Comparison of ENCODE assay signal across 11 mouse cellular contexts in genomic region chr1:67103476-67104248, GRCm38 (mm10). TPM values are rescaled to one million over a fixed set of nuclear protein-coding genes. Genes with fewer than 3 reads are reported as not detected.
DNase-seq lines count a peak whose midpoint lies in the region; ATAC-seq lines count a peak whose summit lies in the region.
"Had no signal": no experiment of that assay in that cellular context is flagged by ENCODE, and none has a peak within 500 bp of the region (broad histone marks: within the 10 kb centered on the region; RNA-seq: fewer than 3 reads in every experiment).

No protein-coding gene starts in this region.

- H3K4me3 ChIP-seq in liver, embryonic 12.5 days: no peak overlapping the region
- H3K4me3 ChIP-seq: limb, embryonic 12.5 days had no signal

- no peaks in the 10 kb centered on the region for H3K36me3 ChIP-seq in liver, embryonic 12.5 days
- H3K36me3 ChIP-seq: limb, embryonic 12.5 days had no signal

- H3K4me1 ChIP-seq in liver, embryonic 12.5 days: no peaks in the 10 kb centered on the region

- no peaks in the 10 kb centered on the region for H3K9me3 ChIP-seq in liver, embryonic 12.5 days (replicated peaks)
- H3K9me3 ChIP-seq: limb, embryonic 12.5 days had no signal

- peak; percentile 55; the same call in 1 of the 2 replicates for ATAC-seq in liver, embryonic 12.5 days

- H3K9ac ChIP-seq in liver, embryonic 12.5 days: no peak overlapping the region
- H3K9ac ChIP-seq: limb, embryonic 12.5 days had no signal

- intact Hi-C loops in left cerebral cortex, postnatal 25 days (cut with DNase I): no loop called here
- intact Hi-C loops in left cerebral cortex, postnatal 10 days (cut with DNase I): no loop called here

- no peaks in the 10 kb centered on the region for H3K27me3 ChIP-seq in liver, embryonic 12.5 days (replicated peaks)
- H3K27me3 ChIP-seq: limb, embryonic 12.5 days had no signal

- no peak overlapping the region for H3K27ac ChIP-seq in liver, embryonic 12.5 days
- H3K27ac ChIP-seq: limb, embryonic 12.5 days had no signal

- DNase-seq in left cerebral cortex, postnatal 25 days (ENCODE audit: low spot score in 2 of 2): peak; percentile 2 to 33
- no peak for DNase-seq in left cerebral cortex, postnatal 10 days (ENCODE audit: extremely low spot score in 1 of 2, low spot score in 2 of 2)
- DNase-seq in adipocyte (ENCODE audit: low spot score): peak; percentile 4
- DNase-seq in embryo, embryonic 11 days: peak; percentile 28
- DNase-seq in heart, adult 9 months (ENCODE audit: low spot score in 2 of 2): no peak
- no peak for DNase-seq in thymus, postnatal 0 days (ENCODE audit: low spot score)
- DNase-seq: adrenal gland, adult 8-10 months; cerebellum, postnatal 25 days; thymus, postnatal 36 days had no signal

- no peak overlapping the region for H3K4me2 ChIP-seq in liver, embryonic 12.5 days
- H3K4me2 ChIP-seq: limb, embryonic 12.5 days had no signal

- 56% methylated on average over 12 of the region's 12 CpGs for WGBS in liver, embryonic 12.5 days (ENCODE audit: insufficient replicate concordance)

RNA-seq across cellular contexts. Expression of gene Cps1, which starts 19.2 kb away (rescaled TPM):
- total RNA-seq in left cerebral cortex, postnatal 25 days (2021): under 1 TPM; 0.25 to 0.37 TPM
- 1 to 10 TPM in 1 of 2 experiments, under 1 TPM in 1; 0.85 to 1.0 TPM for total RNA-seq in left cerebral cortex, postnatal 10 days (2021)
- 0.08 and 0.10 TPM in 2 replicates for polyA plus RNA-seq in liver, embryonic 12.5 days (2016; fragmentation: Nextera tagmentation; extraction: Ambion mirVana)
- polyA plus RNA-seq in thymus, postnatal 0 days (2015; fragmentation: Nextera tagmentation; extraction: Ambion mirVana): 0.30 and 0.36 TPM in 2 replicates

Comparison
In these comparisons a context has a peak if more than half of its experiments do, and no peak if none do; other contexts are left out.
1. DNase-seq: peak in left cerebral cortex, postnatal 25 days (2 of 2), adipocyte (single experiment) and embryo, embryonic 11 days (single experiment); none in left cerebral cortex, postnatal 10 days (0 of 2), heart, adult 9 months (0 of 2) and thymus, postnatal 0 days (single experiment).